Mouse (Mus musculus): ENCODE data around the gene Obox2.
"Not testable (repeated sequence)": the region's sequence is repeated elsewhere in the genome, so short reads cannot be mapped to it uniquely, and the experiment has no call there.

The Obox2 gene

GRCm38 (mm10) chr7:15388421-15388998, at the start of gene Obox2, which contains the start of gene Obox1:
Gene Obox2 (plus strand): TSS chr7:15388721.
Gene Obox1 (plus strand): TSS chr7:15388948.
- DNase-seq (ENCODE audit: low spot score) = not testable (repeated sequence)

DNA sequence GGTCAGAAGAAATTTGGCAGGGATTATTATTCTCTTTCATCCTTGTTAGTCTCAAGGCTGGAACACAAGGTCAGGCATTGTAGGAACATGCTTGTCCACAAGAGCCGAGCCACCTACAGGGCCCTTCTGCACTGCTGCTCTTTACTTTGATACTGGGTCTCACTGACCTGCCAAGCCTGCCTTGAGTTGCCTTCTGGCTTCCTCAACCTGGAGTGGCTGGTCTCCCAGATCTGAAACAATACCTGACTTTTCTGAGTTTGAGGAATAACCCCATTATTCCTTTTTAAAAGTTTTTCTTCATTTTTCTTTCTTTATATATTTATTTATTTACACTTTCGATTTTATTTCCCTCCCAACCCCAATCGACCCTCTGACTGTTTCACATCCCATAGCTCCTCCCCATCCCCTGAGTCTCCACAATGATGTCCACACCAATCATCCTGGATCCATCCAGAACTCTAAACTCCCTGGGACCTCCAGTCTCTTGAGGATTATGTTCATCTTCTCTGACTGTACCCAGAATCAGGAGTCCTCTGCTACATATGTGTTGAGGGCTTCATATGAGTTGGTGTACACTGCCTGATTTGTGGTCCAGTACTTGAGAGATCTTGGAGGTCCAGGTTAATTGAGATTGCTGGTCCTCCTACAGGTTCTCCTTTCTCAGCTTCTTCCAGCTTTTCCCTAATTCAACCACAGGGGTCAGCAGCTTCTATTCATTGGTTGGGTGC, 10.8 kb downstream of the Obox2 start:
- not testable (repeated sequence) for DNase-seq (ENCODE audit: low spot score)

DNA sequence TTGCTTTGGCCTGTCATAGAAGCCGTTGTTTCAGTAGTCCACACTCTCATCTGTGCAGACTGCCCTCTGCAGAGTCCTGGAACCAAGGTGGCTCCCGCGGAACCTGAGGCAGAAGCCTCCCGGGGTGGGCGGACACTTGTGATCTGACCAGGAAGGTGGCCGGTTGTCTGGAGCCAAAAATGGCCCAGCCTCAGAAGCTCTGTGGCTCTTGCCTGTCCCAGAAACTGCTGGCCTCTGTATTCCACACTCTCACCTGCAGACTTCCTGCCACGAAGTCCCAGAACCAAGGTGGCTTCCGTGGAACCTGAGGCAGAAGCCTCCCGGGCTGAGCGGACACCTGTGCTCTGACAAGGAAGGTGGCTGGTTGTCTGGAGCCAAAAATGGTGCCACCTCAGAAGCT, 18.3 kb downstream of the Obox2 start:
- not testable (repeated sequence) for DNase-seq (ENCODE audit: low spot score)

- DNase-seq (ENCODE audit: low spot score) = not testable (repeated sequence)
Measured at GRCm38 (mm10) chr7:15418046-15418445, 29.5 kb downstream of the Obox2 start.

DNA sequence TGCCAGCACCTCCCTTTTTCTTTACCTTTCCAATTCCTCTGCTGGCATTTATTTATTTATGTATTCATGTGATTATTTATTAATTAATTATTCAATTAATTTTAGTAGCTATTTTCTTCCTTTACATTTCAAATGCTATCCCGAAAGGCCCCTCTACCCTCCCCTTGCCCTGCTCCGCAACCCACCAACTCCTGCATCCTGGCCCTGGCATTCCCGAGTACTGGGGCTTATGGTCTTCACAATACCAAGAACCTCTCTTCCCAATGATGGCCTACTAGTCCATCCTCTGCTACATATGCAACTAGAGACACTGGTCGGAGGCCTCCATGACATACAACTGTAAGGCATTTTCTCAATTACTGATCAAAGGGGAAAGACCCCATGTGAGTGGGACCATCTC, 37.0 kb downstream of the Obox2 start:
- not testable (repeated sequence) for DNase-seq (ENCODE audit: low spot score)
